Mouse (Mus musculus): Measurements from ENCODE around the gene Polr1c.

- no peak for TF ChIP-seq CTCF (conservative IDR thresholded peaks at IDR 0.05; ENCODE audit: low read length)
- TF ChIP-seq NANOG (IDR thresholded peaks at IDR 0.05; ENCODE audit: borderline replicate concordance, low read length) = no peak
- TF ChIP-seq POU5F1 (IDR thresholded peaks at IDR 0.05; ENCODE audit: borderline replicate concordance, low read length) = no peak
These were observed 20.3 kb upstream of the Polr1c start for GRCm38 (mm10) chr17:46268026-46268720.

All from E14TG2a.4 (cell line).